Mouse (Mus musculus): ENCODE data around the gene Chrdl2. TPM values are rescaled to one million over a fixed set of nuclear protein-coding genes. Genes with fewer than 3 reads are reported as not detected.

The Chrdl2 gene
- 0.24 TPM in 1 of 2 replicates, not detected in the other for polyA plus RNA-seq (2015; fragmentation: Nextera tagmentation; extraction: Ambion mirVana)

DNA sequence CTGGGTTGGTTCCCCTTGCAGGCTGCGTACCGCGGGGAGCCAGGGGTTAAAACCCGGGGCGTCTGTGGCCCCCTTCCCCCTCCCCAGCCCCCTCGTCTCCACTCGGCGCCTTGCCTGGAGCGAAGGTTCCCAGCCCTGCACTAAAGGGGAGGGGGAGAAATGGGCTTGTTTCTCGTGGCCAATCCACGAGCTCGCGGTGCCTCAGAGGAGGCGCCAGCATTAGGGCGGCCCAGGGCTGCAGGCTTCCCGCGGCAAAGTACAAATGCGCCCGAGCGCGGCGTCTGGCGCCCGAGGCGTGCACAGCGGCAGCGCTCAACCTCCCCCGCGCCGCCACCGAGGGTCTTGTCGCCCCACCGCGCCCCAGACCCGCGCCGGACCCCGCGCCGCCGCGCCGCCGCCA lies at the start of gene Chrdl2:
TSS of gene Chrdl2 (plus strand) at position 383 of the 400 bp plus-strand sequence.

DNA sequence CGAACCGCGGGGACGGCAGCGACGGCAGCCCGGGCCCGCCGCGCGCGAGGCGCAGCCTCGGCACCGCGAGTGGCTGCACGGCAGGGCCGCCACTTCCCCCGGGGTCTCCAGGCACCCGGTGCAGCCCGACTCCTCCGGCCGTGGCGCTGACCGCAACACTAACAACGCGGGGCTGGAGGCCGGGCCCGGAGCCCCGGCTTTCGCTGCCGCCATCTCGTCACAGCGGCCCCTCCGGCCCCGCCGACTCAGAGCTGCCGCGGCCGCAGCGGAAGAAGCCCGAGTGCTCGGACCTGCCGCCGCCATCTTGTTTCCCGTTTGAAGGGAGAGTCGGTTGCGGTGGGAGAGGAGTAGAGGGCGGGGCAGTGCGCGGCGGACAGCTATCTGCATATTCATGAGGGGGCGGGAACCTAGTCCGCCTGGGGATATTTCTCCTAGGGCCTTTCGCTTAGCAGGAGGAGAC lies 25.8 kb upstream of the Chrdl2 start, which contains the start of gene Rnf169:
TSS of gene Rnf169 (minus strand) at position 317 of the 460 bp plus-strand sequence.

Other genes starting within 250 kb of the Chrdl2 start
- gene Olfr521, start 242.7 kb upstream of the Chrdl2 start, polyA plus RNA-seq (2015; fragmentation: Nextera tagmentation; extraction: Ambion mirVana) = not detected in 2 replicates
- 3.0 and 4.3 TPM in 2 replicates for gene Neu3, start 177.8 kb upstream of the Chrdl2 start, polyA plus RNA-seq (2015; fragmentation: Nextera tagmentation; extraction: Ambion mirVana)
- 1.8 and 4.6 TPM in 2 replicates for gene Xrra1, start 147.1 kb upstream of the Chrdl2 start, polyA plus RNA-seq (2015; fragmentation: Nextera tagmentation; extraction: Ambion mirVana)
- 336 and 378 TPM in 2 replicates for gene Spcs2, start 142.7 kb upstream of the Chrdl2 start, polyA plus RNA-seq (2015; fragmentation: Nextera tagmentation; extraction: Ambion mirVana)
- 2.7 and 2.9 TPM in 2 replicates for gene Rnf169, start 25.7 kb upstream of the Chrdl2 start, polyA plus RNA-seq (2015; fragmentation: Nextera tagmentation; extraction: Ambion mirVana)
- 15.6 and 27.5 TPM in 2 replicates for gene Pold3, start 115.4 kb downstream of the Chrdl2 start, polyA plus RNA-seq (2015; fragmentation: Nextera tagmentation; extraction: Ambion mirVana)
- gene Lipt2, start 153.1 kb downstream of the Chrdl2 start, polyA plus RNA-seq (2015; fragmentation: Nextera tagmentation; extraction: Ambion mirVana) = 14.0 and 17.5 TPM in 2 replicates
- 6.1 and 8.0 TPM in 2 replicates for gene Kcne3, start 170.3 kb downstream of the Chrdl2 start, polyA plus RNA-seq (2015; fragmentation: Nextera tagmentation; extraction: Ambion mirVana)
- gene Pgm2l1, start 221.2 kb downstream of the Chrdl2 start, polyA plus RNA-seq (2015; fragmentation: Nextera tagmentation; extraction: Ambion mirVana) = 2.0 and 5.6 TPM in 2 replicates